Mouse (Mus musculus) lung, adult 2 months (tissue): ENCODE measurements around the gene Mtrf1l. TPM values are rescaled to one million over a fixed set of nuclear protein-coding genes. Genes with fewer than 3 reads are reported as not detected.

Experiments used
- DNase-seq: peaks from one replicate; pipeline ENCODE4 v3.0.0; 2022
- H3K4me1 ChIP-seq: fragments of 200-500 bp; 2 replicates; pipeline ENCODE4 v1.6.1; 2011; ENCODE audit warnings: low read length; ENCODE audit not compliant: control insufficient read depth, insufficient read depth
- H3K4me3 ChIP-seq: fragments of 200-500 bp; replicated peaks from 2 replicates; pipeline ENCODE3; 2011; ENCODE audit warnings: low read depth, mild to moderate bottlenecking, control low read depth, low read length; ENCODE audit errors: extremely low read depth
- CTCF ChIP-seq: fragments of 200-500 bp; IDR thresholded peaks from 2 replicates; pipeline ENCODE4 v1.5.1; 2011; ENCODE audit warnings: mild to moderate bottlenecking, low read length, control low read depth; ENCODE audit not compliant: insufficient read depth
- POLR2A ChIP-seq: fragments of 200-500 bp; IDR thresholded peaks from 2 replicates; pipeline ENCODE4 v1.6.1; 2011; ENCODE audit warnings: low read depth, mild to moderate bottlenecking, control low read depth, low read length, borderline replicate concordance; ENCODE audit errors: extremely low read depth
- whole genome bisulfite sequencing: fragments of 180-500 bp; shearing (Covaris S2); methylation state at CpG from one replicate; pipeline ENCODE4 v1.1.7; 2018; 5-methylcytosine and 5-hydroxymethylcytosine counted together
- polyA plus RNA-seq: library from polyadenylated mRNA; depleted of rRNA; stranded (reverse); fragments of >200 nt; gene quantifications from 2 replicates; pipeline ENCODE4 v1.2.3, GENCODE M21; 2012

Mtrf1l gene
- polyA plus RNA-seq, 1 experiment = 2.4 TPM

DNA sequence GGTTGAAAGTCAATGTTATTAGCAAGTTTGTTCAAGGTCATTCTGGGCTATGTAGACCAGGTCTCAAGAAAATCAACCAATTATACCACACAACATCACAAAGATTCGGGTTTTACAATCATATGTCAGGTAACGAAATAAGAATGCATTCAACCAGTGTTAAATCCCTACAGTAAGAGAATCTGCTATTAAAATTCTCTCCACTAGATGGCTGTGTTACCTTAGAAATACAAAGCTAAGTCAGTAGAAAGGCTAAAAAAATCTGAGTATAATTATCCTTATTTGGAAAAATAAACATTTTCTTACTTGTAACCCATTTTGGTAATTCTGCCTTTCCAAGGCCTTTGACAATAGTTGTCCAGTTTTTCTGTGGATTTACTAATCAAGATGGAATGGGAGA is 23.2 kb upstream of the Mtrf1l start:
- H3K4me1 ChIP-seq = no peaks in the 10 kb centered on the region
- no peak for DNase-seq
- 25% methylated on average over 2 of the region's 2 CpGs for WGBS
- no peak for TF ChIP-seq CTCF
- TF ChIP-seq POLR2A = no peak
- no peak overlapping the region for H3K4me3 ChIP-seq

DNA sequence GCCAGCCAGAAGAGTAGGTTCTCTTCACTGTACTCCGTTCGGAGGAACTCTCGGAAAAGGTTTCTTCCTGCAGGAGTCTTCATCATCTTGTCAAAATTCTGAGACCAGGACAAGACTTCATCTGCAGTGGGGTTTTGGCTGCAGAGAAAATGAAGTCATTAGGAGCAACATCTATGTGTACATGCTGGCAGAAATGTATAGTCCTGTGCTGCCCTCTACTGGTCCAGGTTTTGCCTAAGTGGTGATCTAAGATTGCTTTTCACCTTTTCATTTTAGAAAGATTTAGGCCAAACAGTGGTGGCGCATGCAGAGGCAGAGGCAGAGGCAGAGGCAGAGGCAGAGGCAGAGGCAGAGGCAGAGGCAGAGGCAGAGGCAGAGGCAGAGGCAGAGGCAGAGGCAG is 17.7 kb upstream of the Mtrf1l start:
- 73% methylated on average over 4 of the region's 4 CpGs for WGBS
- Histone ChIP-seq H3K4me3 (no peak overlapping the region), H3K4me1 (no peaks in the 10 kb centered on the region)
- TF ChIP-seq CTCF (0 out of 2 replicates have a peak, but pooled peaks have one; percentile 33), POLR2A (no peak)
- DNase-seq = peak; percentile 25

DNA sequence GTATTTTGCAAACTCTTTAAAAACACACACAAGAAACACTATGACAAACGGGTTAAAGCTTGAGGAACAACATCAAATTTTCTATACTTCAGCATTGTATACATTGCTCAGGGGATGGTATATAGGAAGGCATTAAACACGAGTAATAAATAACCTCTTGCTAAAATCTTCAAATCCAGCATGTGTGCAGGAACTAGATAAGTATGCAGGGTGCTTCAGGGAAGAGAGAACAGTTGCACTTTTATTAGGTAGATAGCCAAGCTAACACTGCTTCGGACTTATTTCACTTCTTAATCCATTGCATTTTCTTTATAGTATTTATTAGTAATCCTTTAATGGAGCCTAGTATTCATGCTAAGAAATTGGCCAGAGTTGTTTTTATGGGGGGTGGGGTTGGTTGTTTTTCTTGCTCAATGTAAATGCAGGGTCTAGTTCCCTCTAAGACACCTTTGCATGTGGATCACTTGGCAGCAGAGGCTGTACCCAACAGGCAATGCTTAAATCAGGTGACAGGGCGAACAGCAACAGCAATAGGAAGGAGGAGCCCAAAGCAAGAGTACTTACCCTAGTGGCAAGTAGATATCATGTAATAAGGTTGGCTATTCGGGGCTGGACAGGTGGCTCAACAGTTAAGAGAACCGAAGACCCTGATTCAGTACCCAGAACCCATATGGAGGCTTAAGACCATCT is 2.8 kb upstream of the Mtrf1l start:
- DNase-seq = no peak
- 72% methylated on average over 6 of the region's 6 CpGs for WGBS
- peaks cover 11% of the 10 kb centered on the region for H3K4me1 ChIP-seq
- TF ChIP-seq CTCF = no peak
- TF ChIP-seq POLR2A = no peak
- no peak overlapping the region for H3K4me3 ChIP-seq

DNA sequence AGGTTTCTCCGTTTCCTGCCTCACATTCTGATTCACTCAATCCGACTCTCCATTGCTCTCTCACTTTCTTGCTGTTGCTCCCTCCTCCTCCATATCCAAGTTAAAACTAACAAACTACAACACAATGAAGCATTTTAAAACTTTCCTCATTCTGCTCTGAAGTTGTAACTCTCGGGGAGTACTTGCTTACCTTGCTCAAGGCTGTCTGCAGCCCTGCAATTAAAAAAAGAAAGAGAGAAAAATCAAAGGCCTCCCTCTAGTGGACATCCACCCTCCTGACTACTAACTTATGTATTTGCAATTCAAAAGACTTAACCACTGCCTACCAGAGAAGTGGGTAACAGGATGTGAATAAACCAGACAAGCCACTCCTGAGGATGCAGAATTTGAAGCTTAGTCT is 1.1 kb upstream of the Mtrf1l start:
- DNase-seq = no peak
- H3K4me3 ChIP-seq = peak overlapping the region; percentile 91
- TF ChIP-seq CTCF = no peak
- TF ChIP-seq POLR2A = no peak
- under 1% methylated on average over 3 of the region's 3 CpGs for WGBS
- peaks cover 11% of the 10 kb centered on the region for H3K4me1 ChIP-seq

DNA sequence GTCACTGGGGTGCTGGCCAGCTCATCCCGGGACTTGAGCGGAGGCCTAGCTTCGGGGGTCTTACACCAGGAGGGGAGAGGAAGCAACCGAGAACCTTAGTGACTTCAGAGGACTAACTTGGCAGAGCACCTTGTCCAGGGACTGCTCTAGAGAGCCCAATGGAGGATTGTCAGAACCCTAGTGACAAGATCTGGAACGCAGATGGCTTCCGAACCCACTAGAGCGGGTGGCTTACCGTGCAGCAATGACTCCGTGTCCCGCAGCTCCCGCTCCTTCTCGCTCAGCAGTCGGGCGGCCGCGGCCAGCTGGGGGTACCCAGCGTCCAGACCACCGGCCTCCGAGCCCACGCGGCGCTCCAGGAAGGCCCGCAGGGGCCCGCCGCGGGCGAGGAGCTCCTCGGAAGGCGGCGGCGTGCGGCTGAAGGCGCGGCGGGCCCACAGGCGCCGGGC is 395 bp downstream of the Mtrf1l start:
- under 1% methylated on average over 37 of the region's 37 CpGs for WGBS
- TF ChIP-seq POLR2A (no peak), CTCF (no peak)
- no peak for DNase-seq
- peaks cover 11% of the 10 kb centered on the region for H3K4me1 ChIP-seq
- H3K4me3 ChIP-seq = peak overlapping the region; percentile 94

DNA sequence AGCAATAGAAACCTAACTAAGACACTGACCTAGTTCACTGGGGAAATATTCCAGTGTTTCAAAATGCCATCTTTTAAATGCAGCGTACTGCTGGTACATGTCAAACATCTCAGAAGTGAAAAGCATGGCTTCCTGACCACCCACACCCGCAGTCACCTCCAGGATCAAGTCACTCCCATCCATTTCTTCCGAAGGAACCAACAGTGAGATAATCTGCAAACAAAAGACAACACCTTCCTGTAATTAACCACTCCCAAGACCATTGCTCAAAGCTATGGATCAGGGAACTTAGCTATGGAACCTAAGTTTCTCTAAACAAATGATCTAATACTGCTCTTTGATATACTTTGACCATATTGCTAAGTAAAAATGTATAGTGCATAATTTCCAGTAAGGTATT is 4.9 kb downstream of the Mtrf1l start:
- Histone ChIP-seq H3K4me3 (no peak overlapping the region), H3K4me1 (peaks cover 7% of the 10 kb centered on the region; the same call in 1 of the 2 replicates)
- DNase-seq = no peak
- no peak for TF ChIP-seq POLR2A
- TF ChIP-seq CTCF = no peak
- WGBS = 78% methylated on average over 3 of the region's 3 CpGs

DNA sequence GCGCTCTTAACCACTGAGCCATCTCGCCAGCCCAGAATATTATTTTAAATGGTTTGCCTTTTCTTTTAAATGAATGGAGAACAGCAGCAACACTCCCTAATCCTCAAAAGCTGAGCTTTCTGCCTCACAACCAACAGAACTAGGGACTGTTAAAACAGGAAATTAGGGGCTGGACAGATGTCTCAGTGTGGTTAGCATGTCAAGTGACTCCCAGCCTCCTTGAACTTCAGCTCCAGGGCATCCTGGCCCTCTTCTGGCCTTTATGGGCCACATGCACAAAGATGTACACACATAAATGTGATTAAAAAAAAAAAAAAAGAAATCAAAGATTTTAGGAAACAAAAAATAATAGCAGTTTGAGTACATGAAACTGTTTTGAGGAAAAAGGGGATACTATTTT is 7.7 kb downstream of the Mtrf1l start:
- H3K4me3 ChIP-seq = no peak overlapping the region
- WGBS = 98% methylated on average over 2 of the region's 2 CpGs
- TF ChIP-seq POLR2A = no peak
- no peak for TF ChIP-seq CTCF
- H3K4me1 ChIP-seq = no peaks in the 10 kb centered on the region
- DNase-seq = no peak

DNA sequence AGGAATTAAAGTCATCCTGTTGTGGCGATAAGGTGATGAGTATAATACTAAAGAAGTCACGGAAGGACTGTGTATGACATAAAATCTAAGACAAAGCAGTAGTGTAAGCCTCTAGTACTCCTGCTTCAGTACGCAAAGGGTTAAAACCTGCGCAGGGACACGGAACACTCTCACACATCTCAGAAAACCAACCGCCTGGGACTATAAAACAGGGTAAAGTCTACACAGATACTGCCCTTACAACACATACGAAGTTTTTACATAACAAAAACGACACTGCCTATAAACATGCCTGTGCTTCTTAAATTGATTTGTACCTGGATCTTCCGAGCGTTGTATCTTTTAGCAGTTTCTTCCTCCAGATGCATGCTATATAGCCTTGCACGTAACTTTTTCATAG is 10.0 kb downstream of the Mtrf1l start:
- Histone ChIP-seq H3K4me1 (no peaks in the 10 kb centered on the region), H3K4me3 (no peak overlapping the region)
- 89% methylated on average over 11 of the region's 11 CpGs for WGBS
- no peak for DNase-seq
- TF ChIP-seq POLR2A (no peak), CTCF (no peak)

DNA sequence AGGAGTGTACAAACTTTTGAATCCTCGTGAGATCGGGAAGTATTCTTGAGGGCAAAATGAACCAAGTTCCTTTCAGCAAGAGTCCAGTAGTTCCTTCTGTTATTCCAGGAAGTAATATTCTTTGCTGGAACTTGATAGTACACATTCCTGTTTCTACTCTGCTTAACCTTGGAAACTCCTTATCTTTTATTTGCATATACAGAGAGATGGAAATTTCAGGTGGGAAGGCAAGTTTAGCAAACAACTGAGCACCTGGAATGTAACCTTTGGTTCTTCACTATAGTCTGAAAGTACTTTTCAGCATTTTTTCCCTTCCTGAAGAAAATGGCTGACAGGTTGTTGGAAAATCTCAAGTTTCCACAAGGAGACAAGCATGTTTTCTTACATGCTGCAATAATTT is 16.0 kb downstream of the Mtrf1l start:
- H3K4me3 ChIP-seq = no peak overlapping the region
- TF ChIP-seq POLR2A (no peak), CTCF (no peak)
- H3K4me1 ChIP-seq = peaks cover 10% of the 10 kb centered on the region
- WGBS = 38% methylated on average over 2 of the region's 2 CpGs
- no peak for DNase-seq

DNA sequence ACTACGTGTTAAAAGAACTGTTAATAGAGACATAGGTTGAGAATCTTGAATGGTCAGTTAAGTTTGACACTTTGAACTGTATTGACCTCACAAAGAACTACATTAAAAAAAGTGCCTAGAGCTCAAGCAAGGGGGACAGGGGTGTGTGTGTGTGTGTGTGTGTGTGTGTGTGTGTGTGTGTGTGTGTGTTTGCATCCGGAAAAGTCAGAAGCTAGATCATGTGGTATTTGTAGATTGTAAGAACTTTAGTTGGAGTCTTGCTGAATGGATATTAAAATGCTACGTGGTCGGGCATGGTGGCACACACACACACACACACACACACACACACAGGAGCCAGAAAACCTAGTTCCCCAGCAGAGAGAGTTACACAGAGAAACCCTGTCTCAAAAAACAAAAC is 16.7 kb downstream of the Mtrf1l start:
- no peak for TF ChIP-seq POLR2A
- TF ChIP-seq CTCF = no peak
- Histone ChIP-seq H3K4me3 (no peak overlapping the region), H3K4me1 (peaks cover 10% of the 10 kb centered on the region)
- DNase-seq = no peak
- 42% methylated on average over 4 of the region's 4 CpGs for WGBS
